Mouse (Mus musculus) adrenal gland, adult 8-10 months (tissue): ENCODE measurements around the gene Myh9. TPM values are rescaled to one million over a fixed set of nuclear protein-coding genes. Genes with fewer than 3 reads are reported as not detected.

Experiments
- total RNA-seq, 4 experiments: library from RNA; stranded (reverse); gene quantifications; 2 replicates each; pipeline ENCODE4 v1.2.4; 2022

Myh9 gene
- total RNA-seq, 4 experiments from 2014 or later: 304 to 366 (median 340) TPM

Other genes with a start within 250 kb of the Myh9 start
- under 1 TPM; 0.23 to 0.89 (median 0.51) TPM for gene Apol10b, start 246.1 kb downstream of the Myh9 start, total RNA-seq
- gene Gm36245, start 242.9 kb downstream of the Myh9 start, total RNA-seq: not detected
- 1 to 10 TPM in 1 of 4 experiments, under 1 TPM in 3; 0.20 to 1.2 (median 0.57) TPM for gene Apol11b, start 198.9 kb downstream of the Myh9 start, total RNA-seq
- gene Apol7e, start 143.3 kb downstream of the Myh9 start, total RNA-seq: under 1 TPM in 2 of 4 experiments, not detected in 2; 0.16 to 0.22 TPM
- gene Apol9b, start 113.1 kb downstream of the Myh9 start, total RNA-seq: 1 to 10 TPM in 2 of 4 experiments, under 1 TPM in 2; 0.35 to 1.7 (median 0.78) TPM
- gene Apol8, start 85.2 kb downstream of the Myh9 start, total RNA-seq: under 1 TPM; 0.14 to 0.43 (median 0.15) TPM
- 100 to 1,000 TPM; 548 to 745 (median 627) TPM for gene Txn2, start 86.8 kb upstream of the Myh9 start, total RNA-seq
- gene Foxred2, start 114.5 kb upstream of the Myh9 start, total RNA-seq: 1 to 10 TPM; 4.2 to 9.3 (median 6.3) TPM
- gene Eif3d, start 128.6 kb upstream of the Myh9 start, total RNA-seq: 100 to 1,000 TPM; 140 to 159 (median 147) TPM